Comparison of ENCODE assay signal across 7 mouse cellular contexts in the genomic region with DNA sequence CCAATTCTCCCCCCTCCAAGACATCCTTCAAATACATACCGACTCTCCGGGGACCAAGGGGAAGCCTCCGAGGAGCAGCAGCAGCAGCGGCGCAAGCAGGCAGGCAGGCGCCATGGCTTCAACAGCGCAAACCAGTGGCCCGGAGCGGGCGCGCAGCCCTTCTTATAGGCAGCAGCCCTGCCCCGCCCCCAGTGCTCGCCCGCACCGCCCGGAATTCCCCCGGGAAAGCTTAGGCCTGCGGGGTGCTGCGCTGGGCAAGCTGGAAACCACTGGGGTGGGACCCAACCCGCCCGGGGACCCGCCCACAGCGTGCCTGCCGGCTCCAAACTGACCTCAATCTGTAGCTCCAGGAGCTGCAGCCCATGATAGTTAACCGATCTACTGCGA. TPM values are rescaled to one million over a fixed set of nuclear protein-coding genes. Genes with fewer than 3 reads are reported as not detected.
DNase-seq lines count a peak whose midpoint lies in the region; ATAC-seq lines count a peak whose summit lies in the region.

No protein-coding gene starts in this region.

- peak overlapping the region; percentile 88 for H3K4me2 ChIP-seq in limb, embryonic 15.5 days
- peak overlapping the region; percentile 98 for H3K4me2 ChIP-seq in midbrain, embryonic 15.5 days

- peak overlapping the region; percentile 69 for H3K4me3 ChIP-seq in limb, embryonic 15.5 days
- peak overlapping the region; percentile 57 for H3K4me3 ChIP-seq in midbrain, embryonic 15.5 days

- H3K9ac ChIP-seq in limb, embryonic 15.5 days, result peak overlapping the region; percentile 76
- H3K9ac ChIP-seq in midbrain, embryonic 15.5 days, result peak overlapping the region; percentile 55

- peak; percentile 82 for ATAC-seq in limb, embryonic 15.5 days (ENCODE audit: insufficient number of reproducible peaks, low FRiP score, low TSS enrichment, low read depth)
- peak; percentile 83 for ATAC-seq in midbrain, embryonic 15.5 days (replicated peaks)

- under 1% methylated on average over 26 of the region's 26 CpGs for WGBS in limb, embryonic 15.5 days
- under 1% methylated on average over 26 of the region's 26 CpGs for WGBS in midbrain, embryonic 15.5 days

- H3K27ac ChIP-seq in limb, embryonic 15.5 days, result peak overlapping the region; percentile 90
- no peak overlapping the region for H3K27ac ChIP-seq in midbrain, embryonic 15.5 days

- peak; percentile 92 to 97 for DNase-seq in adrenal gland, adult (ENCODE audit: inconsistent age in 2 of 2, low spot score in 1 of 2)
- DNase-seq in embryo, embryonic 9.5 days (ENCODE audit: extremely low spot score), result peak; percentile 88
- DNase-seq in heart, adult 18-20 months, result peak; percentile 90 to 92
- peak; percentile 92 for DNase-seq in kidney, adult 18-20 months
- DNase-seq in spleen, adult 18-20 months, result peak; percentile 82 to 87

- no peaks in the 10 kb centered on the region for H3K27me3 ChIP-seq in limb, embryonic 15.5 days
- peaks cover 14% of the 10 kb centered on the region; the same call in 1 of the 2 replicates for H3K27me3 ChIP-seq in midbrain, embryonic 15.5 days (replicated peaks)

- H3K9me3 ChIP-seq in limb, embryonic 15.5 days, result no peaks in the 10 kb centered on the region
- no peaks in the 10 kb centered on the region for H3K9me3 ChIP-seq in midbrain, embryonic 15.5 days

- no peaks in the 10 kb centered on the region for H3K36me3 ChIP-seq in limb, embryonic 15.5 days
- H3K36me3 ChIP-seq in midbrain, embryonic 15.5 days (replicated peaks), result no peaks in the 10 kb centered on the region

- peaks cover 50% of the 10 kb centered on the region for H3K4me1 ChIP-seq in limb, embryonic 15.5 days
- H3K4me1 ChIP-seq in midbrain, embryonic 15.5 days, result peaks cover 20% of the 10 kb centered on the region

RNA-seq across cellular contexts. Expression of gene Sdc4, which starts 0.6 kb away (rescaled TPM):
- total RNA-seq in heart, adult 18-20 months (2021), result 10 to 100 TPM; 18.7 to 34.2 TPM
- polyA plus RNA-seq in limb, embryonic 15.5 days (2015; fragmentation: Nextera tagmentation; extraction: Ambion mirVana), result 107 and 110 TPM in 2 replicates
- polyA plus RNA-seq in midbrain, embryonic 15.5 days (2015; fragmentation: Nextera tagmentation; extraction: Ambion mirVana), result 6.7 and 7.1 TPM in 2 replicates

RNA-seq across cellular contexts. Expression of gene Sys1, which starts 13.7 kb away (rescaled TPM):
- total RNA-seq in heart, adult 18-20 months (2021), result 10 to 100 TPM; 23.0 to 23.1 TPM
- 54.5 and 61.2 TPM in 2 replicates for polyA plus RNA-seq in limb, embryonic 15.5 days (2015; fragmentation: Nextera tagmentation; extraction: Ambion mirVana)
- polyA plus RNA-seq in midbrain, embryonic 15.5 days (2015; fragmentation: Nextera tagmentation; extraction: Ambion mirVana), result 87.9 and 90.5 TPM in 2 replicates

RNA-seq across cellular contexts. Expression of gene Gm20458, which starts 17.7 kb away (rescaled TPM):
- 10 to 100 TPM in 1 of 2 experiments, 1 to 10 TPM in 1; 3.7 to 11.1 TPM for total RNA-seq in heart, adult 18-20 months (2021)
- 11.0 and 12.2 TPM in 2 replicates for polyA plus RNA-seq in limb, embryonic 15.5 days (2015; fragmentation: Nextera tagmentation; extraction: Ambion mirVana)
- polyA plus RNA-seq in midbrain, embryonic 15.5 days (2015; fragmentation: Nextera tagmentation; extraction: Ambion mirVana), result 2.4 and 3.5 TPM in 2 replicates

RNA-seq across cellular contexts. Expression of gene Trp53tg5, which starts 30.5 kb away (rescaled TPM):
- total RNA-seq in heart, adult 18-20 months (2021), result not detected
- not detected in 2 replicates for polyA plus RNA-seq in limb, embryonic 15.5 days (2015; fragmentation: Nextera tagmentation; extraction: Ambion mirVana)
- not detected in 2 replicates for polyA plus RNA-seq in midbrain, embryonic 15.5 days (2015; fragmentation: Nextera tagmentation; extraction: Ambion mirVana)

RNA-seq across cellular contexts. Expression of gene Matn4, which starts 38.1 kb away (rescaled TPM):
- under 1 TPM; 0.36 to 0.45 TPM for total RNA-seq in heart, adult 18-20 months (2021)
- 108 and 113 TPM in 2 replicates for polyA plus RNA-seq in limb, embryonic 15.5 days (2015; fragmentation: Nextera tagmentation; extraction: Ambion mirVana)
- 0.65 and 0.89 TPM in 2 replicates for polyA plus RNA-seq in midbrain, embryonic 15.5 days (2015; fragmentation: Nextera tagmentation; extraction: Ambion mirVana)

Comparison
In these comparisons a context has a peak if more than half of its experiments do, and no peak if none do; other contexts are left out.
1. RNA of gene Sdc4, which starts 0.6 kb away (polyA plus RNA-seq): 107 to 110 TPM in limb, embryonic 15.5 days; 6.7 to 7.1 TPM in midbrain, embryonic 15.5 days; every median in the first group is over 10 times any median in the second.
2. Peak in every context shown above with its lines, with median percentiles within 50 percentile points of each other: DNase-seq.